Mouse (Mus musculus): Measurements from ENCODE around the gene Fkbp2.

Gene Fkbp2

GRCm38 (mm10) chr19:6939106-6940002 is 40.9 kb downstream of the Fkbp2 start:
- DNase-seq (ENCODE audit: low spot score): no peak

DNA sequence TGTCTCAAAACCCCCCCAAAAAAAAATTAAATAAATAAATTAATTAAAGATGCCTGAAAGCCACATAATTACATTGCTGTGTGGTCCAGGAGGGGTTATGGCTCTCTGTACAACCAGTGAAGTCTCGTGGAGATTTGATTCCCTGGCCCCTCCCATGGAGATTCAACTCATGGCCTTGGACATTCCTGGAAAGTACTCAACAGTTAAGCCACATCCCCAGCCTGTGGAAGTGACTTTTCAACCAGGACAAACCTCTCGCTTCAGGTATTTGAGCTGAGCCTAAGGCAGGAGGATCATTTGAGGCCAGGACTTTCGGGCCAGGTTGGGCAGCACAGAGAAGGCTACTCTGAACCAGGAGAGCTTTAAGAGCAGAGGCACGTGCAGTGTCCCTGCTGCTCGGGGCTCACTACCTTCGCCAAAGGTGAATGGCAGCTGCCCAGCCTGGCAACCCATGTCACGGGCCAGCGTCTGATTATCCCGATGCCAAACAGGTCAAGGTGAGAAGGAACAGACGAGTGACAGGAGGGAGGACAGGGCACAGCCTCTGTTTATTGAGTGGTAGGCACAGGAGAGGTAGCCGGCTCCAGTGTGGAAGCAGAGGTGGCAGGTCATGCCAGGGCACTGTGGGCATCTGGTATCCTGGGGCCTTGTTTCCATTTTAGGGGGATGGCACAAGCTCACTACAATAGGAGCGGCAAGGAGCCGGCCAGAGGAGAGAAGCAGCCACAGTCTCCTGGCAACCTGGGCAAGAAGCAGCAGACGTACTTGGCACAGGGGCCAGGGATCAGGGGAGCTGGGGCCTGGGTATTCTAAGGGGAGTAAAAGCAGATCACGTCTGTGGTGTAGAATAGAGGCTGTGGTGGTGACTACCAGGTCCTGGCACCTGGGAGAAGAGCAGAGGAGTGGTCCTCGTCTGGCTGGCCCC is 42.5 kb downstream of the Fkbp2 start:
- no peak for DNase-seq (ENCODE audit: low spot score)

DNA sequence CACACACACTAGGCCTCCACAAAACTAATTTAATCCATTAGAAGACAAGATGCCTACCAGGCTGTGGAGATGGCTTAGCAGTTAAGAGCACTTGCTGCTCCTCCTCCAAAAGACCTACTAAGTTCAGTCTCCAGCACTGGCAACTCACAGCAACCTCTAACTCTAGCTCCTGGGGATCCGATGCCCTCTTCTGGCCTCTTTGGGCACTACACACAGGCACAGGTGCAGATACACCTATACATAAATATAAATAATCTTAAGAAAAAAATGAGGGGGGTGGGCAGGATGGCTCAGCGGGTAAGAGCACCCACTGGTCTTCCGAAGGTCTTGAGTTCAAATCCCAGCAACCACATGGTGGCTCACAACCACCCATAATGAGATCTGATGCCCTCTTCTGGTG is 44.0 kb downstream of the Fkbp2 start:
- DNase-seq (ENCODE audit: low spot score): no peak

GRCm38 (mm10) chr19:6934195-6934977 is 45.9 kb downstream of the Fkbp2 start, which contains the start of gene Kcnk4:
Gene Kcnk4 (minus strand): TSS chr19:6934515.
- DNase-seq (ENCODE audit: low spot score): no peak

DNA sequence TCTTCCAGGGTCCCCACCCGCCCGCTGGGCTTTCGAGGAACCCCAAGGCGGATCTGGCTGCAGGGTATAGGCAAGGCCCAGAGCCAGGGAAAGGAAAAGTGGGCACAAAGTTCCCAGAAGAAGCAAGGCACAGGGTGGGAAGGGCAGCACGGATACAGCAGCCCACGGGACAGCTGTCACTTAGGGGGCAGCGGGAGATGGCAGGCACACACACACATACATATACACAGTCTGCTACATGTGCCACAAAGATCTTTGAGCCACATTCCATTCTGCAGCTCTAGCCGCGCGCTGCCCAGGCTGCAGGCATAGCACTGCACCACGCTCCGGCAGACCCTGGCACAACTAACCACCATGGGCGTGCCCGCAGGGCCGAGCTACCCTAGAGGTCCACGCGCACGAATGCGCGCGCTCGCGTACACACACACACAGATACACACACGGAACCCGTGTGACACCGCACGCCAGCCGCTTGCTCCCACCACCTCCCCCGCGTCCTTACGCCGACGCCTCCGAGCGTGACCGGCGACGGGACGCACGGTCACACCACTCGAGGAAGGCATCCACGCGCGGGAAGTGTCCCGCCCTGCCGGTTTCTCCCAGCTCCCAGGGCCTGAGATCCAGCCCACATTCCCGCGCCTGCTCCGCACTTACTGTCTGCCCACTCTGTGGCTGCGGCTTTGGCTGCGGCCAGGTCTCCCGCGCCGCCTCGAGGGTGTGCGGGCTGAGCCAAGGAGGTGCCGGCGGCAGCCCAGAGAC is 46.7 kb downstream of the Fkbp2 start:
- DNase-seq (ENCODE audit: low spot score): no peak

GRCm38 (mm10) chr19:6933102-6933435 is 47.2 kb downstream of the Fkbp2 start:
- DNase-seq (ENCODE audit: low spot score): no peak

- no peak for DNase-seq (ENCODE audit: low spot score)
Observed at GRCm38 (mm10) chr19:6932018-6932417, 48.3 kb downstream of the Fkbp2 start.

DNA sequence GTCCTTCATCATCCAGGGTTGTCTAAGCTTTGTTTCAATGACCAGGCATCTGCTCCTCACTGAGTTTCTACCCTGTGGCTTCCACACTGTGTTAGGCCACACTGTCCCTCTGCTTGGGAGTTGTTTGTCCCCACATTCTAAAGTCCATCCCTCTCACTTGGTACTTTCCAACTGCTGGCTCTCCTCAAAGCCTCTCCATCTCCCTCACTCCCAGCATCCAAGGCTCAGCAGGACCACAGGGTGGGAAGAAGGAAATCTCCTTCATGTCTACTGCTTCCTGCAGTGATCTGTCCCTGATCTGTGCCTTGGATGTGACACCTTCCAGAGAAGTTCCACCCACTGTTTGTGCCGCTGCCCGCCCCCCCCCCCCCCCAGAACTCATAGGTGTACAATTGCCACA is 49.3 kb downstream of the Fkbp2 start:
- DNase-seq (ENCODE audit: low spot score): no peak

GRCm38 (mm10) chr19:6928080-6928479 is 52.2 kb downstream of the Fkbp2 start:
- no peak for DNase-seq (ENCODE audit: low spot score)
